Mouse (Mus musculus): ENCODE data around the gene Gm29776. TPM values are rescaled to one million over a fixed set of nuclear protein-coding genes. Genes with fewer than 3 reads are reported as not detected.

Gm29776 gene
- polyA plus RNA-seq (2016; fragmentation: Nextera tagmentation; extraction: Ambion mirVana), result 0.15 TPM in 1 of 2 replicates, not detected in the other

DNA sequence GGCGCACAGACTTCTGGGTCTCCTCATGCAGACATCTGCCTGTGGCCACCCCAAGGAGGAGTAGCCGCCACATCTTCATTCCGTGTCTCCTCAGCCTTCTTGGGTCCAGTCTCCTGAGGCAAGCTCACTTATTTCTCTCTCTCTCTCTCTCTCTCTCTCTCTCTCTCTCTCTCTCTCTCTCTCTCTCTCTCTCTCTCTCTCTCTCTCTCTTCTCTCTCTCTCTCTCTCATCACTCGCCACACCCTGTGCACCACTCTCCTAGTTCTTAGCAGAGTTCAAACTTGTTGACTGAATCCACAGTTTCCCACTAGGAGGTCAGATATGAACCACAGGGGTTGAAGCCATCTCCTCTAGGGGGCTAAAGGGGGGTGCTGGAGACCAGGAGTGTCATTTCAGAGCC is at the start of gene Gm29776:
TSS of gene Gm29776 (minus strand) at position 101 of the 400 bp plus-strand sequence.
- peaks cover 10% of the 10 kb centered on the region for H3K27me3 ChIP-seq (ENCODE audit: low read depth, poor library complexity, severe bottlenecking)
- no peak within 1 kb of the TSS for H3K4me3 ChIP-seq
- 83% methylated on average over 4 of the region's 4 CpGs for WGBS
- H3K27ac ChIP-seq (replicated peaks), result no peak within 1 kb of the TSS
- H3K9me3 ChIP-seq (replicated peaks), result no peaks in the 10 kb centered on the region
- peaks cover 5% of the 10 kb centered on the region for H3K36me3 ChIP-seq
- DNase-seq (ENCODE audit: low spot score), result no peak
- no peaks in the 10 kb centered on the region for H3K4me1 ChIP-seq

DNA sequence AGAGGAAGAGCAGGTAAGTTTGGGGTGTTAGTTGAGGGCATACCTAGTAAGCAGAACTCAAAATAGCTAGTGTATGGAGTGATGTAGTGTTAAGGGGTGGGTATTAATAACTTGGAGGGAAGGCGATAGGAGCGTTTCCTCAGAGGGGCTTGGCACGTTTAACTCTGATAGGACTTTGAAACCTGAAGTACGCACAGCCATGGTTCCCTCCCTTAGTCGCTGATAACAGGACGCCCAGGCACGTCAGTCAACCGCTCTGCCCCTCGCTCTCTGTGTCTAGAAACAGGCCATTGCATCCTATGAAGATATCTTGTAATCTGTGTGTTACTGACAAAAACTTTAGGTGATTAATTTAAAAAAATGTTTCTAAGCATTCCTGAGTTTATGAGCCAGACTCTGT is 47.4 kb upstream of the Gm29776 start:
- Histone ChIP-seq H3K9me3 (replicated peaks) (no peaks in the 10 kb centered on the region), H3K4me1 (peaks cover 8% of the 10 kb centered on the region; the same call in 1 of the 2 replicates), H3K36me3 (no peaks in the 10 kb centered on the region), H3K27me3 (ENCODE audit: low read depth, poor library complexity, severe bottlenecking) (no peaks in the 10 kb centered on the region), H3K4me3 (no peak overlapping the region), H3K27ac (replicated peaks) (no peak overlapping the region)
- WGBS, result 92% methylated on average over 9 of the region's 9 CpGs
- no peak for DNase-seq (ENCODE audit: low spot score)

DNA sequence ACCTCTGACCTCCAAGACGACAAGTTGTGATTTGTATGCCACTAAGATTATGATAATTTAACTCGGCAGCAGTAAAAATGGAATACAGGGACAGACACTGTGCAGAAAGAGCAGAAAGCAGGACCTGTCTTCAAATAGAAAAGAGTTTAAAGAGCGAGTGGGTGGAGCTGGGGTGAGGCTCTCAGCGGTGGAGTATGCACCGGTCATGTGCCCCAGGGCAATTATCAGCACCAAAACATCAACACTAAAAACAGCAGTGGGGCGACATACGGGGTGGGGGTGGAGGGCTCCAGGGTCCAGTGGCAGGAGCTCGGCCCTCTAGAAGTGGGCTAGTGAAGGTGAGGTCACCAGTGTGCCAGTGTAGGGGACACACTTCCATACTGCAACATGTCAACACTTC is 45.8 kb upstream of the Gm29776 start:
- no peak overlapping the region for H3K27ac ChIP-seq (replicated peaks)
- no peaks in the 10 kb centered on the region for H3K9me3 ChIP-seq (replicated peaks)
- DNase-seq (ENCODE audit: low spot score), result no peak
- no peaks in the 10 kb centered on the region for H3K27me3 ChIP-seq (ENCODE audit: low read depth, poor library complexity, severe bottlenecking)
- no peaks in the 10 kb centered on the region for H3K36me3 ChIP-seq
- no peak overlapping the region for H3K4me3 ChIP-seq
- whole genome bisulfite sequencing, result 70% methylated on average over 8 of the region's 8 CpGs
- H3K4me1 ChIP-seq, result peaks cover 8% of the 10 kb centered on the region; the same call in 1 of the 2 replicates

DNA sequence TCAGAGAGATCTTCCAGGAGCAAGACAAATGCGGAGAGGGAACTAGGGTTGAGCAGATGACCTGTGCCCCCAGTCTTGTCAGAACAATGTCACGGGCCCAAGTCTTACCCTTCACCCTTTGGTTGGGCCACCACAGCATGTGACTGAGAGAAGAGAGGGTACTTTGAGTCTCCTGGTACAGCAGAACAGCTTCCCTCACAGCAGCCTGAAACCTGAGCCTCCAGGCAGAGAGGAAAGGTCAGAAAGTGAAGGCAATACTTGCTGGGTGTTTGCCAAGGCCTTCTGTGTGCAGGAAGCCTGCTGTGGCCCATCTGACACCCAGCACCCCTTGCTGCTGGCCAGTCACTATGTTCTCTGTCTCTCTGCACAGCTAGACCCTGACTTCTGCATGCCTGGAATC is 43.7 kb upstream of the Gm29776 start:
- WGBS, result 67% methylated on average over 2 of the region's 2 CpGs
- no peaks in the 10 kb centered on the region for H3K27me3 ChIP-seq (ENCODE audit: low read depth, poor library complexity, severe bottlenecking)
- H3K9me3 ChIP-seq (replicated peaks), result no peaks in the 10 kb centered on the region
- H3K4me3 ChIP-seq, result no peak overlapping the region
- no peak for DNase-seq (ENCODE audit: low spot score)
- peaks cover 17% of the 10 kb centered on the region for H3K4me1 ChIP-seq
- no peak overlapping the region for H3K27ac ChIP-seq (replicated peaks)
- H3K36me3 ChIP-seq, result no peaks in the 10 kb centered on the region

DNA sequence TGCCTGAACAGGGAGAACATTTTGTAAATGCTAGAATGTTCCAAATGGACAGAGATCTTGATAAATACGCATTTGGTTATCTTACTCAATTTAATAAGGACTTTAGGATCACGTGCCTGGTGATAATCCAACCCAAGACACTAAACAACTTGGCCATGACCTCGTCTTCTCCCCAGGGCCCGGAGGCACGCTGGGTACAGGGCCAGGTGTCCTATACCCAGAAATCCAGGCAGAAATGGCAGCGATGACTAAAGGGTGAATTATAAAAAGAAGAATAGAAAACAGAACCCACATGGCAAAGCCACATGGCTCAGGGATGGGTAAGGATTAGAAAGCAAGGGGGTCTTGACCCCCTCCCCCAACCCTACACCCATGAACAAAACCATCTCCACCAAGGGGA is 43.1 kb upstream of the Gm29776 start:
- H3K4me3 ChIP-seq, result no peak overlapping the region
- WGBS, result 91% methylated on average over 6 of the region's 6 CpGs

DNA sequence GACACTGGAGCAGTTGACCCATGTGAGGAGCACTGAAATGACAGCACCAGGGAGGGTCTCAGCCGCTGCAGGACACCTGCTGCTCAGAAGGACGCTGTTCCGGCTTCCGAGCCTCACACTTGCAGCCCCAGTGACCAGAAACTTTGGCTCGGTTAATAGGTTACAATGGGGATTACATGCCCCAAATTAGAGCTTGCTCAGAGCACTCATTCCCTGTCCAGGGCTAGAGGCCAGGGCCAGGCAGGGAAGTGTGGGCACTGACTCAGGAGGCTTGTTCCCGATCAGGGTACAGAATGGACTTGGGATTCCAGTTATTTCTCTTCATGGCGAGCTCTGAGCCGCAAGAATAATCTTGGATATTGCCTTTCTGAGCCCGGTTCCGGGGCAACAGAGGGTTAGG is 39.0 kb upstream of the Gm29776 start:
- Histone ChIP-seq H3K36me3 (no peaks in the 10 kb centered on the region), H3K4me1 (peaks cover 33% of the 10 kb centered on the region), H3K27ac (replicated peaks) (peak overlapping the region; percentile 0; the same call in 1 of the 2 replicates), H3K27me3 (ENCODE audit: low read depth, poor library complexity, severe bottlenecking) (peaks cover 8% of the 10 kb centered on the region; the same call in 1 of the 2 replicates), H3K4me3 (no peak overlapping the region), H3K9me3 (replicated peaks) (no peaks in the 10 kb centered on the region)
- WGBS, result 54% methylated on average over 10 of the region's 10 CpGs
- peak; percentile 28 for DNase-seq (ENCODE audit: low spot score)

More for the DNA sequence above, 43.1 kb upstream of the Gm29776 start:
- Histone ChIP-seq H3K27me3 (ENCODE audit: low read depth, poor library complexity, severe bottlenecking) (no peaks in the 10 kb centered on the region), H3K9me3 (replicated peaks) (no peaks in the 10 kb centered on the region), H3K27ac (replicated peaks) (no peak overlapping the region), H3K4me1 (peaks cover 23% of the 10 kb centered on the region), H3K36me3 (no peaks in the 10 kb centered on the region)
- DNase-seq (ENCODE audit: low spot score), result no peak

DNA sequence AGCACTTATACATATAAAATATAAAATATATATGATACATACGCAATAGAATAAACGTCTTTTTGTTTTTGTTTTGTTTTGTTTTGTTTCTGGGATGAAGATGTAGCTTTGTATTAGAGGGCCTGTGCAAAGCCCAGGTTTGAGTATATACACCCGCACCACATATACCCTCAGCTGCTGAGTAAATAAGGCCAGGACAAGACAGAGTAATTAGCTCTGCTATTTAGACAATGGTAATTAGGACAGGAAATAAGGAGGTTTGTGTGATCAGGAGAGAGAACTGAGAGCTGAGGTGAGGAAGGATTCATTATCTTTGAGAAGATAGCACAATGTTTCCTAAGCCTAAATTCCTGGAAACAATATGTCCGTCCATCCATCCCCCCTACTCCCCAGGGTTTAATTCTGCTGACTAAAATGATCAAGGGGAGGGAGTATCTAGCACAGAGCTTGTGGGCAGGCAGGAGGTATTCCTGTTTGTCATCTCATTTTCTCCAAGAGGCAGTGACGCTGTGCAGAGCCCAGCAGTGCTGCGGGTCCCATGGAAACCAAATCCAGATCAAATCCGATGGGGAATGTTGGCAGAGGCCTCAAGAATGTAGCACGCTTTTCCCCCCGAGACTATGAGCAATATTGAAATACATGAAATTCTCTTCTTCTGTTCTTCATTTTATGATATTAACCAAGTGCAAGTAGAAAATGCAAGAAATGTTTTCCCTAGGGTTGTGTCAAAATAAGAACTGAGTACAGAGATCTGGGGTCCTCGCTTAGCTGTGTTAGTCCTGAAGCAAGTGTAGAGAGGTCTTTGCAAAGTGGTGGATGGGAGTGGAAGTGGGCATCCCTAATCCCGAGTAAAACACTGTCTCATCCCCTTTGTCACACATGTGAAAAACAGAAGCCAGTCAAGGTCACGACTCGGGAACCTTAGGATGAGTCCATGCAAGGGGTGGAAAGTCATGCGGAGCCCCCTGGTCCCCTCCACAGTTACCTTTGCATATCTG is 38.2 kb upstream of the Gm29776 start:
- 49% methylated on average over 14 of the region's 14 CpGs for WGBS
- Histone ChIP-seq H3K27ac (replicated peaks) (no peak overlapping the region; the same call in 1 of the 2 replicates), H3K4me3 (no peak overlapping the region), H3K27me3 (ENCODE audit: low read depth, poor library complexity, severe bottlenecking) (peaks cover 8% of the 10 kb centered on the region; the same call in 1 of the 2 replicates), H3K36me3 (no peaks in the 10 kb centered on the region), H3K4me1 (peaks cover 27% of the 10 kb centered on the region), H3K9me3 (replicated peaks) (no peaks in the 10 kb centered on the region)
- DNase-seq (ENCODE audit: low spot score), result peak; percentile 42

DNA sequence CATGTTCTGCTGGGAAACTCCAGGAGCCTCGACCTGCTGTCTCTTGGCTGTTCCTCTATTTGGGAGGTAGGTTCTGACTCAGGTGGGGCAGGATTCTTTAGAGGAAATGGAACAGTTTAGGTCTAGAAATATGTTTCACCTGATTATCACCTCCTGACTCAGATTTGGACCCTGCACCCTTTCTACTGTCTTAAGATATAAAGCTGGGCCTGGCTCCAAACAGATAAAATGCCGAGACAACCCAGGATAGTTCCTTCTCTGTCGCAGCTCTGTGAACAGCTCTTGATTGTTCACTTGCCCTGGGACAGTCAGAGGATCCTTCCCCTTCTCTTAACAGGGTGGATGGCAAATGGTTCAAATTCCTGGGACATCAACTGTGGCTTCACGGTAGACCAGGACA is 36.6 kb upstream of the Gm29776 start:
- H3K27me3 ChIP-seq (ENCODE audit: low read depth, poor library complexity, severe bottlenecking), result peaks cover 8% of the 10 kb centered on the region; the same call in 1 of the 2 replicates
- no peak for DNase-seq (ENCODE audit: low spot score)
- H3K9me3 ChIP-seq (replicated peaks), result no peaks in the 10 kb centered on the region
- WGBS, result 80% methylated on average over 4 of the region's 4 CpGs
- no peak overlapping the region for H3K4me3 ChIP-seq
- H3K4me1 ChIP-seq, result peaks cover 25% of the 10 kb centered on the region
- H3K27ac ChIP-seq (replicated peaks), result no peak overlapping the region
- H3K36me3 ChIP-seq, result no peaks in the 10 kb centered on the region

DNA sequence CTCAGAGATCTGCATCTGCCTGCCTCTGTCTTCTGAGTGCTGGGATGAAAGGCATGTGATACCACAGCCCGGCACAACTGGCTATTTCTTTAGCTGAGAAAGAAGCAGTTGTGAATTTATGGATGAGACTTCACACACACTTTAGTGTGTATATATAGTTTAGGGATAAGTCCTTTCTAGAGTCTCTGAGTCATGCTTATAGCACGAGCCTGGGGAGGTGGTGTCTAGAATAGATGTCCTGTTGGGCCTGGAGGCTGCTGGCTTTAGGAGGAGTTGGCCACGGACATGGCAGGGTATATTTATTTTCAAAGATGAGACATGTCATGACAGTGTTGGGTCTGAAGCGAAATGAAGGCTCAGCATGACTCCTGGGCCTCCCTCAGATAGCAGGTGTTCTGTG is 35.4 kb upstream of the Gm29776 start:
- H3K4me1 ChIP-seq, result peaks cover 25% of the 10 kb centered on the region
- H3K27me3 ChIP-seq (ENCODE audit: low read depth, poor library complexity, severe bottlenecking), result peaks cover 11% of the 10 kb centered on the region; the same call in 1 of the 2 replicates
- H3K36me3 ChIP-seq, result no peaks in the 10 kb centered on the region
- H3K9me3 ChIP-seq (replicated peaks), result no peaks in the 10 kb centered on the region
- H3K27ac ChIP-seq (replicated peaks), result no peak overlapping the region
- no peak for DNase-seq (ENCODE audit: low spot score)
- WGBS, result 85% methylated on average over 4 of the region's 4 CpGs
- H3K4me3 ChIP-seq, result no peak overlapping the region

DNA sequence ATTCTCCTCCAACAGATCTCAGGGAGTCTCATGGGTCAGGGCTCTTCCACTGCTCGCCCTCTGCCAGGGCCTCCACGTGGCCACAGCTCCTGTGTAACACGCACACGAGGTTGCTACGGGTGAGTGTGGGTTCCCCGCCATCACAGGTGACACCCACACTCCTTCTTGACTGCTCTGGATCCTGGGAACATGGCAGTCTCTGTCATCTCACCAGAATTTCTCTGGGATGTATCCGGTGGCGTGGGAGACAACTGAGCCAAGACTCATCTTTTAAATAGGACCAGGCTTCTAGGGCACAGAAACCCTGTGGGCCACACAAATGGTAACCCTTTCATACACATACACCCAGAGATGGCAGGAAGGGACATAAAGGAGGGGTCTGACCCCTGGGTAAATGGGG is 33.6 kb upstream of the Gm29776 start:
- peaks cover 14% of the 10 kb centered on the region for H3K4me1 ChIP-seq
- H3K9me3 ChIP-seq (replicated peaks), result no peaks in the 10 kb centered on the region
- H3K36me3 ChIP-seq, result no peaks in the 10 kb centered on the region
- DNase-seq (ENCODE audit: low spot score), result no peak
- 89% methylated on average over 8 of the region's 8 CpGs for WGBS
- peaks cover 11% of the 10 kb centered on the region; the same call in 1 of the 2 replicates for H3K27me3 ChIP-seq (ENCODE audit: low read depth, poor library complexity, severe bottlenecking)
- no peak overlapping the region for H3K27ac ChIP-seq (replicated peaks)
- no peak overlapping the region for H3K4me3 ChIP-seq

DNA sequence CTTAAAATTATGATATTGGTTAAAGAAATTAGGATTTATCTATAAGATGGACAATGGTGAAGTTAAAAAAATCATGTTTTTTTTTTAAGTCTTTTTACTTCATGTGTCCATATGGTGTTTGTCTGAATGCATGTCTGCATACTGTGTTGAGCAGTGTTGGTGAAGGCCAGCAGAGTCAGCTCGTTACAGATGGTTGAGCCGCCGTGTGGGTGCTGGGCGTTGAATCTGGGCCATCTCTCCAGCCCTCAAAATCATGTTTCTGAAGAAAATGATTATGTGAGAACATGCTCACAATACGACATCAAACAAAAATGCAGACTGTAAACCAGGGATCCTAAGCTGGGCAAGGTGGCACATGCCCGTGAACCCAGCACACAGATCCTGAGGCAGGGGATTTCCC is 31.7 kb upstream of the Gm29776 start:
- no peaks in the 10 kb centered on the region for H3K36me3 ChIP-seq
- H3K27me3 ChIP-seq (ENCODE audit: low read depth, poor library complexity, severe bottlenecking), result peaks cover 3% of the 10 kb centered on the region; the same call in 1 of the 2 replicates
- peaks cover 3% of the 10 kb centered on the region; the same call in 1 of the 2 replicates for H3K4me1 ChIP-seq
- H3K9me3 ChIP-seq (replicated peaks), result no peaks in the 10 kb centered on the region
- DNase-seq (ENCODE audit: low spot score), result no peak
- 94% methylated on average over 6 of the region's 6 CpGs for WGBS
- H3K4me3 ChIP-seq, result no peak overlapping the region
- H3K27ac ChIP-seq (replicated peaks), result no peak overlapping the region

DNA sequence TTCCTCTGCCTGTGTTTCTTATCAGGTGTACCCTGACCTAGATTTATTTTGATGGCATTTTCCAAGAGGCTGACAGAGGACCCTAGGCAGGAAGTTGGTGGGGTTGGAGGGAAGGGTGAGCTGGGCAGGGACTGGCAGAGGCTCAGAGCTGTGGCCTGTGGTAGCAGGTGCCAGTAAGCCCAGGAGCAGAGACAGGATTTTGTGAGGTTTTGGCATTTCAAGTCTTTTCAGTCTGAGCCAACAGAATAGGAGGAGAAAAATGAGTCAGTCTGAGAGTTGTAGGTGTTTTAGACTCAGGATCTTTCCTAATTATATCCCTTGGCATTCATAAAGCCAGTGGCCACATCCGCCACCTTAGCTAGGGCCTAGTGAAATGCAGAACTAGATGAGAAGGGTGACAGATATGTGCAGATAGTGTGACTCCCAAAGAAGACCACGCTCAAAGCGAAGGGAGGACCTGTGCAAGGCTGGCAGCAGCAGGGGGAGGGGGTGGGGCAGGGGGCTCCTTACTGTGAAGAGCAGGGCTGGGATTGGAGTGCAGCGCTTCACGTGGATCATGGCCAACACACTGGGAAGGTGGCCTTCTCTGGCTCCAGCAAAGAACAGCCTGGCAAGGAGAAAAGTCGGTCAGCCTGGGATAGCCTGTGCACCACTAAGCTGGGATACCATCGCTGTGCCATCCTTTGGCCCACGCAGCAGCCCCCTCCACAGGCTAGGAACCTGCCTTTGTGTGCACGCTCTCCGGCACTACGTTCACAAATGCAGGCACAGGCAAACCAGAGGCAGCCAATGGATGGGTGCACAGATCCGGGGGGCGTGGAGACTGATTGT is 30.4 kb upstream of the Gm29776 start:
- Histone ChIP-seq H3K9me3 (replicated peaks) (no peaks in the 10 kb centered on the region), H3K4me1 (peaks cover 3% of the 10 kb centered on the region; the same call in 1 of the 2 replicates), H3K36me3 (no peaks in the 10 kb centered on the region), H3K4me3 (no peak overlapping the region), H3K27me3 (ENCODE audit: low read depth, poor library complexity, severe bottlenecking) (peaks cover 3% of the 10 kb centered on the region; the same call in 1 of the 2 replicates), H3K27ac (replicated peaks) (0 out of 2 replicates have a peak overlapping the region, but pooled peaks have one; percentile 17)
- DNase-seq (ENCODE audit: low spot score), result no peak
- WGBS, result 67% methylated on average over 13 of the region's 13 CpGs
